Mouse (Mus musculus) layer of hippocampus, postnatal 25 days (tissue): Measurements from ENCODE around the gene Atp11b. TPM values are rescaled to one million over a fixed set of nuclear protein-coding genes. Genes with fewer than 3 reads are reported as not detected.

Experiments
- DNase-seq, 2 experiments: peaks; one replicate each; pipeline ENCODE4 v3.0.0; 2022; ENCODE audit warnings: mixed read lengths in 2 of 2, low spot score in 1 of 2; ENCODE audit errors: extremely low spot score in 1 of 2
- total RNA-seq, 2 experiments: library from RNA; stranded (reverse); gene quantifications; 2 replicates each; pipeline ENCODE4 v1.2.3; 2021

Gene Atp11b
- total RNA-seq, 2 experiments from 2014 or later = 74.2 to 89.9 TPM

DNA sequence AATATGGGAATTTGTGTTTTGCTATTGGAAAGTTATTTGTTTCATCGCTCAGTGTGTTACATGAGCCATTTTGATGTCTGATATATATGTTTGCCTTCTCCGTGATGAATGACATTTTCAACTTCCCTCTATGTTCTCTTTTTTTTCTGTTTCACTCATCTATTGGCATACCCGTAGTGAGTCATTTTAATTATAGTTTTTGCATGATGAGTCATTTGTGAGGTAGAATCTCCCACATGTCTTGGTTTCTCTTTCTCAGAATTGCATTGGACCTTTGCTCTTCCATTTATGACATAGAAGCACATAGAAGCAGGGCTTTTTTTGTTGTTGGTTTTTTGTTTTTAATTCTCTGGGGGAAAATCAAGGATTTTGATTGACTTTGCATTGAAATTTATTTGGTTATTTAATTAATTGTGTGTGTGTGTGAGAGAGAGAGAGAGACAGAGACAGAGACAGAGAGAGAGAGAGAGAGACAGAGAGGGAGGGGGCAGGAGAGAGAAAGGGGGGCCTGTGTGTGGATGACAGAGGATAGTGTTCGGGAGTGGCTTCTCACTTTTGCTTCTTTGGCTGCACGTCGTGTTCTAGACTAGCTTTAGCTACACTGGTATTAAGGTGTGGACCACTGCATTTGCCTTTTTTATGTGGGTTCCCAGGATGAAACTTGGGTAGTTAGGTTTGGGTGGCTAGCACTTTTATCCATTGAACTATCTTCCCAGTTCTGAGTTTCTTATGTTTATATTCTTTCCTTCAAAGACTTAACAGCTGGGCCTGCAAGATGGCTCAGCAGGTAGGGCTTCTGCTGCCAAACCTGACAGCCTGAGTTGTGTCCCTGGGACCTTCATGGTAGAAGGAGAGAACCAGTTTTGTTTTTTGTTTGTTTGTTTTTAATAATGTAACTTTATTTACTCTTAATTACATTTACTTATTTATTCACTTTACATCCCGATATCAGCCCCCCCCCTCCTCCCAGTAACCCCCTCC is 11.0 kb downstream of the Atp11b start:
- no peak for DNase-seq

DNA sequence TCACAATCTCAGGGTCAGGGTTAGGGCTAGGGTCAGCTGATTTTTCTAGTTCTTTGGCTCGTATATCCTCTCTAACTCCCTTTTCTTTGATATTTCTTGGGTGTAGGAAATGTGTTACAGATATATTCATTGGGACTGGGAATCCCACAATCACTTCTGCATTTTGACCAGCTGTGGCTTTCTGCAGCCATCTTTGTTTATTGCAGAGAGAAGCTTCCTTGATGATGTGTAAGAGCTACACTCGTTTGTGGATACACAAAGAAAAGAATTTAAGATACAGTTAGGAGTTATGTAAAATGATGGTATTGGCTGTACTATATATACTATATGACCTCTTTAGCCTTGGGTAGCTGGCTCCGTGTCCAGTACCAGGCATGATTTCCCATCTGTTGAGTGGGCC is 25.8 kb downstream of the Atp11b start:
- DNase-seq = no peak

- DNase-seq = no peak
Measured at GRCm38 (mm10) chr3:35802040-35802439, 48.1 kb downstream of the Atp11b start.

DNA sequence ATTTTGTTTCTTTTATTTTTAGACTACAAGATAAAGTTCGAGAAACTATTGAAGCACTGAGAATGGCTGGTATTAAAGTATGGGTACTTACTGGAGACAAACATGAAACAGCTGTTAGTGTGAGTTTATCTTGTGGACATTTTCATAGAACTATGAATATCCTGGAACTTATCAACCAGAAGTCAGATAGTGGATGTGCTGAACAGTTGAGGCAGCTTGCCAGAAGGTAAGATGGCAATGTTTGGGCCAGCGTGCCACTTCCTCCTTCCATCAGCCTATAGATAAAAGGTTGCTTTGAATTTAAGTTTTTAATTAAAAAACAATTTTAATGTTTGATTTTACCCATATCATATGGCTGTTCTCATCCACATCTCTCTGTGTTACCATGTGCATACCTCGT is 66.0 kb downstream of the Atp11b start:
- no peak for DNase-seq

GRCm38 (mm10) chr3:35822036-35822435 is 68.1 kb downstream of the Atp11b start:
- DNase-seq = no peak

DNA sequence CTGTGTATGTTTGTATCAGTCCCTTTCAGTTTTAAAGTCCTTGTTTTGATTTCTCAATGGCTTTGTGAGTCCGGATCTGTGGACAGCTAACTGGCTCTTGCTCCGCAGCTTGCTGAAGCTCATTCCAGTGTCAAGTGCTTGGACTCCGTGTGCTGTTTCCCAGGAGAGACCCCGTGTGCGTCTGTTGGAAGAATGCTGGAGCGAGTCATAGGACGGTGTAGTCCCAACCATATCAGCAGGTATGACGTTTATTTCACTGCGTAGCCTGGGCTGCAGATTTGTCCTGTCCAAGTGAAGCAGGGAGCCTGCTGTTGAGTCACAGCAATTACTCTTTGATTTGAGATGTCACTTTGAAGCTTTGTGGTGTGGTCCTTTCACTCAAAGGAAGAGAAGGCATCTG is 95.4 kb downstream of the Atp11b start:
- no peak for DNase-seq

DNA sequence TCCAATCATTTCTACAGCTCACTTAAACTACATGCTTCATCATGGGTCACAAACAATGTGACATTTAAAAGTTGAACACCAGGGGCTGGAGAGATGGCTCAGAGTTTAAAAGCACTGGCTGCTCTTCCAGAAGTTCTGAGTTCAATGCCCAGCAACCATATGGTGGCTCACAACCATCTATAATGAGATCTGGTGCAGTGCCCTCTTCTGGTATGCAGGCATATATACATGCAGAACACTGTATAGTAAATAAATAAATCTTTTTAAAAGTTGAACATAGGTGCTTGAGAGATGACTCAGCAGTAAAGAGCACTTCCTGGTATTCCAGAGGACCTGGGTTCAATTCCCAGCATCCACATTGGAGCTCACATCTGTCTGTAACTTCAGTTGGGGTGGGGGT is 129.4 kb downstream of the Atp11b start:
- no peak for DNase-seq

DNA sequence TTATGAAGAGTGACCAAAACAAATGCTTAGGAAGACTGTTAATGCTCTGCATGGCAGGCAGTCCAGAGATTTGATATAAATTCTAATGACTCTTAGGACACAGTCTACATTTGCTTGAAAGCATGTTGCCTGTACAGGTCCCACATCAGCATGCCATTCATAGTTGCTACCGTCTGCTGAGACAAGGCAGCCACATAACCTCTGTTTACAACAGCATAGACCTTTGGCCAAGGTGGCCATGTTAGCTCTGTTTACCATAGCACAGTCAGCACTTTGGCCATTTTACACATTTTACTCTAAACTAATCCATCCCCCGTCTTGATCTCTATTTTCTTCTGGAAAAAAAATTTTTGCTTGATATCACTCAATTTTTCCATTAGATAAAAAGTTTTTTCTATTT is 135.6 kb downstream of the Atp11b start:
- no peak for DNase-seq

DNA sequence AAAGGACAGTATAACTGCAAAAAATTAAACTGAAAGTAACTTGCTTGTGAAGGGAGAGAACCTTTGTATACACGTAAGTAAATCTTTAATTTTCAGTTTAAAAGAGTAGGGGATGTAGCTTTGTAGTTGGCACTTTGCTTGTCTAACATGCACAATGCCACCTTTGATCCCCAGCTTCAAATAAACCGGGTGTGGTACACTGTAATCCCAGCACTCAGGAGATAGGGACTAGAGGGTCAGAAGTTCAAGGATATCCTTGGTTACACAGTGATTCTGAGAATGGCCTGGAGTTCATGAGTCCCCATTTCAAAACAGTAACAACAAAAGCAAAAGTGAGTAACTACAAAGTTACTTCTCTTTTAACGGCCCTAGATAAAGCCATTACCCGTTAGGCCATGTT is 137.2 kb downstream of the Atp11b start:
- DNase-seq = no peak

- no peak for DNase-seq
Measured at GRCm38 (mm10) chr3:35893156-35893555, 139.2 kb downstream of the Atp11b start.

DNA sequence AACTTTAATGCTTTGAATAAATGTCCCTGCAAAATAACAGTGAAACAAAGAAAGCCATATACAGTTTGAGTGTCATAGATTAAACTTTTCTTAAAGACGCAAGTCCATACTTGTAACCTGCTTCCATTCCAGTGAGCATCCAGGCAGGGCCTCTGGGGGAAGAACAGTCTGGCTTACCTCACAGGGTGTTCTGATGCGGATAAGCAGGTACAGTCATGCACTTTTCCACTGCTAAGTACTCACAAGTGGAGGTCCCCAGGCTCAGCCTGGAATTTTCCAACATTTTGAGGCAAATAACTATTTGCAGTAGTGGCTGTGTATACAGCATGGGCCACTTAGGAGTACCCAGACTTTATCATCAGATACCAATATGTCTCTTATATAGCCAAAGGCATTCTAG is 144.0 kb downstream of the Atp11b start:
- DNase-seq = no peak

- DNase-seq = no peak
Measured at GRCm38 (mm10) chr3:35899109-35899508, 145.2 kb downstream of the Atp11b start.

GRCm38 (mm10) chr3:35900555-35901204 is 146.8 kb downstream of the Atp11b start:
- no peak for DNase-seq

Other genes with a start within 250 kb of the Atp11b start
- gene Dcun1d1, start 183.3 kb downstream of the Atp11b start, total RNA-seq = 10 to 100 TPM; 65.0 to 72.9 TPM
- 10 to 100 TPM; 27.4 to 39.4 TPM for gene Mccc1, start 246.6 kb downstream of the Atp11b start, total RNA-seq